Mouse (Mus musculus) heart, adult 2 months (tissue): ENCODE results near the gene Hist1h2aa.

Source experiments
- CTCF ChIP-seq: fragments of 200-600 bp; IDR thresholded peaks from 2 replicates; pipeline ENCODE4 v1.8.1; 2022; ENCODE audit warnings: antibody characterized with exemption, mild to moderate bottlenecking, moderate library complexity
- EP300 ChIP-seq: fragments of 200-500 bp; IDR thresholded peaks from 2 replicates; pipeline ENCODE4 v1.6.1; 2011; ENCODE audit warnings: low read depth, low read length, control low read depth; ENCODE audit not compliant: insufficient read depth
- POLR2A ChIP-seq: fragments of 200-500 bp; IDR thresholded peaks from 2 replicates; pipeline ENCODE4 v1.6.1; 2011; ENCODE audit warnings: mild to moderate bottlenecking, low read depth, low read length, control low read depth; ENCODE audit not compliant: insufficient read depth

GRCm38 (mm10) chr13:23934211-23934520 is at the start of gene Hist1h2aa:
- TF ChIP-seq CTCF: no peak
- no peak for TF ChIP-seq EP300
- no peak for TF ChIP-seq POLR2A
